Mouse (Mus musculus) limb, embryonic 11.5 days (tissue): Measurements from ENCODE around the gene Gse1. TPM values are rescaled to one million over a fixed set of nuclear protein-coding genes. Genes with fewer than 3 reads are reported as not detected.
A peak's percentile ranks its signal among the peaks of the same experiment; 100 is the strongest.

ENCODE experiments used
- ATAC-seq: fragments of 200-750 bp; cut with Nextera tagmentation; 2 replicates; pipeline ENCODE4 v1.8.0; 2017; ENCODE audit warnings: low read depth; ENCODE audit not compliant: insufficient number of reproducible peaks, low FRiP score, low TSS enrichment
- DNase-seq: peaks from one replicate; pipeline ENCODE4 v3.0.0-alpha.2; 2015; ENCODE audit warnings: low spot score
- H3K27ac ChIP-seq: fragments of 300-500 bp; sonication (generic); replicated peaks from 2 replicates; pipeline ENCODE4 v1.5.1; 2014; ENCODE audit warnings: low read depth, mild to moderate bottlenecking, low read length
- H3K27me3 ChIP-seq: fragments of 300-500 bp; sonication (generic); 2 replicates; pipeline ENCODE4 v1.6.1; 2014; ENCODE audit warnings: mild to moderate bottlenecking, low read length, mixed read lengths; ENCODE audit not compliant: control insufficient read depth, insufficient read depth
- H3K36me3 ChIP-seq: fragments of 300-500 bp; sonication (generic); 2 replicates; pipeline ENCODE4 v1.6.1; 2014; ENCODE audit warnings: mild to moderate bottlenecking, low read length, moderate library complexity, mixed read lengths; ENCODE audit not compliant: control insufficient read depth, insufficient read depth
- H3K4me1 ChIP-seq: fragments of 300-500 bp; sonication (generic); 2 replicates; pipeline ENCODE4 v1.6.1; 2014; ENCODE audit warnings: low read length, mixed read lengths; ENCODE audit not compliant: control insufficient read depth, insufficient read depth
- H3K4me2 ChIP-seq: fragments of 300-500 bp; sonication (generic); 2 replicates; pipeline ENCODE4 v1.6.1; 2014; ENCODE audit warnings: low read depth, mild to moderate bottlenecking, moderate library complexity; ENCODE audit not compliant: severe bottlenecking
- H3K4me3 ChIP-seq: fragments of 300-500 bp; sonication (generic); 2 replicates; pipeline ENCODE4 v1.5.1; 2014; ENCODE audit warnings: low read depth, low read length
- H3K9ac ChIP-seq: fragments of 300-500 bp; sonication (generic); 2 replicates; pipeline ENCODE4 v1.6.1; 2014; ENCODE audit warnings: mild to moderate bottlenecking, low read length
- H3K9me3 ChIP-seq: fragments of 300-500 bp; sonication (generic); 2 replicates; pipeline ENCODE4 v1.6.1; 2016; ENCODE audit warnings: low read length; ENCODE audit not compliant: control insufficient read depth
- WGBS: fragments of 180-500 bp; shearing (Covaris S2); extraction: QIAGEN DNeasy Blood & Tissue Kit; methylation state at CpG from one replicate; pipeline ENCODE4 v1.1.7; 2014; 5-methylcytosine and 5-hydroxymethylcytosine counted together
- polyA plus RNA-seq: library from polyadenylated mRNA; unstranded; fragments of >200 nt; fragmentation: Nextera tagmentation; extraction: Ambion mirVana; gene quantifications from 2 replicates; pipeline ENCODE4 v1.2.1, GENCODE M21; 2014

The Gse1 gene
- polyA plus RNA-seq, 1 experiment from 2014 or later: 6.6 TPM

- H3K27ac ChIP-seq: no peak overlapping the region; the same call in 1 of the 2 replicates
- H3K9ac ChIP-seq: no peak overlapping the region
- H3K36me3 ChIP-seq: no peaks in the 10 kb centered on the region; the same call in 1 of the 2 replicates
- no peak overlapping the region for H3K4me2 ChIP-seq
- WGBS: 29% methylated on average over 21 of the region's 21 CpGs
- H3K4me1 ChIP-seq: peaks cover 80% of the 10 kb centered on the region
- DNase-seq (peak; percentile 78), ATAC-seq (peak; percentile 14)
- no peak overlapping the region for H3K4me3 ChIP-seq
- H3K9me3 ChIP-seq: no peaks in the 10 kb centered on the region
- H3K27me3 ChIP-seq: no peaks in the 10 kb centered on the region
Observed at GRCm38 (mm10) chr8:120288122-120288908, 60.1 kb downstream of the Gse1 start.

DNA sequence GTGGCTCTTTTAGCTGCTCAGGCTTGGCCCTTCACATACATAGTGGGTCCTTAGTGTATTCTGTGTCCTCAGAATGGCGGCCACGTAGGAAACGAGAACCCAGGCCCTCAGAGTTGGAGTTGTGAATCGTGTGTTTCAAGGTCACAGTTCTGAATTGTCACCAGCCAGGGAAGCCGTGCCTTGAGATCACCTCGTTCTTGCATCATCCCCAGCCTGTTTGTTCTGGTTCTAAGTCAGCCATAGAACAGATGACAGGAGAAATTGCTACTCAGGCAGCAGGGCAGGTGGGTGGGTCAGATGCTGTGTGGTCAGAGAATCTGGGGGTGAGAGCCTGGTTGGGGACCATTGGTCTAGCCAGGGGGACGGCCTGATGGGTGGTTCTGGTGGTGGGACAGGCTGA is 60.9 kb downstream of the Gse1 start:
- Histone ChIP-seq H3K4me1 (peaks cover 80% of the 10 kb centered on the region), H3K27ac (no peak overlapping the region), H3K36me3 (no peaks in the 10 kb centered on the region; the same call in 1 of the 2 replicates), H3K27me3 (no peaks in the 10 kb centered on the region), H3K9ac (no peak overlapping the region), H3K4me2 (no peak overlapping the region; the same call in 1 of the 2 replicates), H3K9me3 (no peaks in the 10 kb centered on the region), H3K4me3 (no peak overlapping the region)
- ATAC-seq (no peak), DNase-seq (no peak)
- WGBS: 81% methylated on average over 7 of the region's 7 CpGs

- Histone ChIP-seq H3K4me3 (no peak overlapping the region), H3K4me1 (peaks cover 80% of the 10 kb centered on the region), H3K36me3 (no peaks in the 10 kb centered on the region; the same call in 1 of the 2 replicates), H3K9me3 (no peaks in the 10 kb centered on the region), H3K27ac (no peak overlapping the region), H3K27me3 (no peaks in the 10 kb centered on the region), H3K4me2 (no peak overlapping the region), H3K9ac (peak overlapping the region; percentile 12; the same call in 1 of the 2 replicates)
- ATAC-seq (no peak), DNase-seq (no peak)
- 31% methylated on average over 10 of the region's 10 CpGs for WGBS
Observed at GRCm38 (mm10) chr8:120289698-120290181, 61.5 kb downstream of the Gse1 start.

DNA sequence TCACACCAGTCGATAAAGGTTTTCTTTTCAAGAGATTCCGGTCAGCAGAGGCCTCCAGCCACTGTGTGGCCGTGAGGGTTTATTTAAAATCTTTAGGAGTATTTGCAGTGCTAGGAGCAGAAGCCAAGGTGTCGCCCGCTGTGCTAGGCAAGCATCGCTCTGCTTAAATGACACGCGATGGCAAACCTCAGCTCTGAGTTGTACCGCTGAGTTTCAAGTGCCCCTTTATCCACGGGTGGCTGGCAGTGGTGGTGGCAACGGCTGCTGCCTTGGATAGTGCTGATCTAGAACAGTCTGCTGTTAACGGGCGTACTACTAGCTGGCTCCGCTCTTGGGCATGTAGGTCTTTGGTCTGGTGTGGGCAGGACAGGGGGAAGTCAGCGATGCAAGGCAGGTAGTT is 62.4 kb downstream of the Gse1 start:
- H3K36me3 ChIP-seq: no peaks in the 10 kb centered on the region; the same call in 1 of the 2 replicates
- 72% methylated on average over 15 of the region's 15 CpGs for whole genome bisulfite sequencing
- H3K27ac ChIP-seq: no peak overlapping the region
- peaks cover 80% of the 10 kb centered on the region for H3K4me1 ChIP-seq
- H3K4me3 ChIP-seq: no peak overlapping the region
- no peak overlapping the region for H3K4me2 ChIP-seq
- H3K27me3 ChIP-seq: no peaks in the 10 kb centered on the region
- H3K9me3 ChIP-seq: no peaks in the 10 kb centered on the region
- DNase-seq (no peak), ATAC-seq (no peak)
- no peak overlapping the region; the same call in 1 of the 2 replicates for H3K9ac ChIP-seq

GRCm38 (mm10) chr8:120291650-120292049 is 63.4 kb downstream of the Gse1 start:
- 81% methylated on average over 9 of the region's 9 CpGs for WGBS
- H3K9ac ChIP-seq: no peak overlapping the region

GRCm38 (mm10) chr8:120292316-120293107 is 64.3 kb downstream of the Gse1 start:
- ATAC-seq: no peak
- no peak overlapping the region for H3K4me2 ChIP-seq
- H3K36me3 ChIP-seq: no peaks in the 10 kb centered on the region; the same call in 1 of the 2 replicates
- H3K27ac ChIP-seq: no peak overlapping the region; the same call in 1 of the 2 replicates
- no peak for DNase-seq
- WGBS: 61% methylated on average over 8 of the region's 8 CpGs
- H3K4me3 ChIP-seq: no peak overlapping the region
- no peaks in the 10 kb centered on the region for H3K27me3 ChIP-seq
- H3K9ac ChIP-seq: peak overlapping the region; percentile 34; the same call in 1 of the 2 replicates
- no peaks in the 10 kb centered on the region for H3K9me3 ChIP-seq
- peaks cover 91% of the 10 kb centered on the region for H3K4me1 ChIP-seq

More at GRCm38 (mm10) chr8:120291650-120292049, 63.4 kb downstream of the Gse1 start:
- ATAC-seq: no peak
- no peak for DNase-seq
- Histone ChIP-seq H3K4me3 (no peak overlapping the region), H3K27ac (no peak overlapping the region), H3K9me3 (no peaks in the 10 kb centered on the region), H3K36me3 (no peaks in the 10 kb centered on the region; the same call in 1 of the 2 replicates), H3K4me1 (peaks cover 84% of the 10 kb centered on the region), H3K27me3 (no peaks in the 10 kb centered on the region), H3K4me2 (no peak overlapping the region)

DNA sequence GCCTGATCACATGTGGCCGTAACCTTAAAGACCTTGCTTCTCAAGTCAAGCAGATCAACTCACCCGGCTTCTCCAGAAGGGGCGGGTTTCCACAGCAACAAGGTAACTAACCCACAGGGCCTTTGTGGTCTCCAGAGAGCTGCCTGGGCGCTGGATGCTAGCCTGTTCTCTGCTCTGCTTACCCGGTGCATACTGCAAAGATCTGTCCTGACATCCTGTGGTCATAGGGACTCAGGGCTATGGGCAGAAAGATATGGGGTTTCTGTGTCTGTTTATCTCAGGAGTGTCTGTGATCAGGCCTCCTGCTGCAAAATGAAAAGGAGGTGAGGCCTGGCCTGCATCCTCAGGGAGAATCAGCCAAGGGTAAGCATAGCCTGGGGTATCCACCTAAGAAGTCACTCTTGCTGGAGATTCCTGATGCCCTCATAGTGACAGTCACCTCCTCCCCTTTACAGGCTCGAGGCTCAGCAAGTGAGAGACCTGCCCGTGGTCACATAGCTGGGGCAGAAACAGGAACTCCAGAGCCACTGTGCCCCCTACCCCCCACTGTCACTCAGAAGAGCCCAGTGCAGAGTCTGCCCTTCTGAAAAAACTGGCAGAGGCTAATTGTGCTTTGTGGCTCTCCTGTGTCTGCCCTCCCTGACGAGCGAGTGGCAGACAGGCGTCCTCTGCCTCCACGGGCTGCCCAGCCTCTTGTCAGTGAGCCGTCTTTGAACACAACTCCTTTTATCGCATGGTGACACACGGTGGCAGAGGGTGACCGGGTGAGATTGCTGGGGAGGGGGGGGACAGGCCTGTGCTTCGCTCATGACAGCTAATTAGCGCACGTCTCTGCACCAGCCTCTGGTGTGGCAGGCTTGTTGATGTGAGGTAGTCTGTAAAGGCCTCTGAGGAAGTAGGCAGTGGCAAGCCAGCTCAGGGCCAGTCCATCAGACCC is 65.4 kb downstream of the Gse1 start:
- Histone ChIP-seq H3K36me3 (no peaks in the 10 kb centered on the region; the same call in 1 of the 2 replicates), H3K4me3 (no peak overlapping the region), H3K27me3 (no peaks in the 10 kb centered on the region), H3K9ac (peak overlapping the region; percentile 34; the same call in 1 of the 2 replicates), H3K27ac (no peak overlapping the region; the same call in 1 of the 2 replicates), H3K4me1 (peaks cover 92% of the 10 kb centered on the region), H3K9me3 (no peaks in the 10 kb centered on the region), H3K4me2 (no peak overlapping the region)
- ATAC-seq (no peak), DNase-seq (no peak)
- WGBS: 26% methylated on average over 18 of the region's 18 CpGs
